9 mouse cellular contexts compared by ENCODE assay signal in genomic region chr9:44085276-44085675, GRCm38 (mm10). TPM values are rescaled to one million over a fixed set of nuclear protein-coding genes. Genes with fewer than 3 reads are reported as not detected.
DNase-seq lines count a peak whose midpoint lies in the region; ATAC-seq and TF ChIP-seq lines count a peak whose summit lies in the region.
"Had no signal": no experiment of that assay in that cellular context is flagged by ENCODE, and none has a peak within 500 bp of the region (broad histone marks: within the 10 kb centered on the region; RNA-seq: fewer than 3 reads in every experiment).

No protein-coding gene starts in this region.

- H3K4me2 ChIP-seq in heart, embryonic 12.5 days: peak overlapping the region; percentile 96
- peak overlapping the region; percentile 95 for H3K4me2 ChIP-seq in heart, embryonic 16.5 days (ENCODE audit: low read depth, low read length)
- peak overlapping the region; percentile 99 for H3K4me2 ChIP-seq in midbrain, embryonic 11.5 days

- WGBS in heart, embryonic 12.5 days: 4% methylated on average over 10 of the region's 10 CpGs
- 6% methylated on average over 10 of the region's 10 CpGs for WGBS in heart, embryonic 16.5 days
- 3% methylated on average over 10 of the region's 10 CpGs for WGBS in midbrain, embryonic 11.5 days

- CTCF ChIA-PET in Patski (lab: Charles Lee): no interaction called here

- H3K9me3 ChIP-seq in heart, embryonic 12.5 days (replicated peaks): no peaks in the 10 kb centered on the region
- no peaks in the 10 kb centered on the region for H3K9me3 ChIP-seq in heart, embryonic 16.5 days (replicated peaks; ENCODE audit: control insufficient read depth, low read length)
- no peaks in the 10 kb centered on the region for H3K9me3 ChIP-seq in midbrain, embryonic 11.5 days (ENCODE audit: control insufficient read depth, low read length)

- H3K36me3 ChIP-seq in heart, embryonic 12.5 days: peaks cover 8% of the 10 kb centered on the region
- peaks cover 4% of the 10 kb centered on the region; the same call in 1 of the 2 replicates for H3K36me3 ChIP-seq in heart, embryonic 16.5 days (ENCODE audit: control insufficient read depth, insufficient read depth)
- no peaks in the 10 kb centered on the region for H3K36me3 ChIP-seq in midbrain, embryonic 11.5 days (ENCODE audit: control insufficient read depth, insufficient read depth, low read length)

- POLR2A ChIA-PET in Patski (lab: Charles Lee): no interaction called here

- intact Hi-C loops in heart, postnatal 14 days (cut with DNase I): no loop called here

- peak overlapping the region; percentile 88 for H3K27ac ChIP-seq in heart, embryonic 12.5 days (ENCODE audit: poor library complexity, severe bottlenecking)
- peak overlapping the region; percentile 98 for H3K27ac ChIP-seq in heart, embryonic 16.5 days (ENCODE audit: low read length)
- H3K27ac ChIP-seq in midbrain, embryonic 11.5 days (ENCODE audit: low read depth, low read length): no peak overlapping the region

- H3K27me3 ChIP-seq in heart, embryonic 12.5 days (replicated peaks): peaks cover 11% of the 10 kb centered on the region; the same call in 1 of the 2 replicates
- H3K27me3 ChIP-seq in Patski: no peaks in the 10 kb centered on the region
- no peaks in the 10 kb centered on the region for H3K27me3 ChIP-seq in heart, embryonic 16.5 days (ENCODE audit: control insufficient read depth, insufficient read depth, low read length)
- peaks cover 32% of the 10 kb centered on the region for H3K27me3 ChIP-seq in midbrain, embryonic 11.5 days (ENCODE audit: control insufficient read depth, insufficient read depth, low read length)

- H3K4me3 ChIP-seq in heart, embryonic 12.5 days: peak overlapping the region; percentile 73
- peak overlapping the region; percentile 77 for H3K4me3 ChIP-seq in heart, embryonic 16.5 days (ENCODE audit: low read length)
- peak overlapping the region; percentile 47 for H3K4me3 ChIP-seq in midbrain, embryonic 11.5 days (ENCODE audit: low read depth, low read length)

- H3K4me1 ChIP-seq in heart, embryonic 12.5 days (replicated peaks): peaks cover 87% of the 10 kb centered on the region
- H3K4me1 ChIP-seq in heart, embryonic 16.5 days (ENCODE audit: control insufficient read depth, insufficient read depth, low read length): peaks cover 56% of the 10 kb centered on the region
- peaks cover 20% of the 10 kb centered on the region for H3K4me1 ChIP-seq in midbrain, embryonic 11.5 days (ENCODE audit: control insufficient read depth, insufficient read depth, low read length)

- no peak for TF ChIP-seq CTCF in Patski (IDR thresholded peaks at IDR 0.05)

- DNase-seq in heart, postnatal 14 days: no peak
- DNase-seq in Patski (ENCODE audit: low read depth, low spot score): no peak
- DNase-seq in midbrain, embryonic 11.5 days (ENCODE audit: low spot score, missing footprints): no peak
- no peak for DNase-seq in ovary, postnatal 36 days (ENCODE audit: low spot score)
- DNase-seq in embryo, embryonic 11 days: no peak
- no peak for DNase-seq in frontal cortex, postnatal 25 days (ENCODE audit: low spot score in 2 of 2)

- in situ Hi-C loops in Patski (cut with MboI; ENCODE audit: low pct_unique_long_range_greater_than_20kb): no loop called here

- ATAC-seq in heart, embryonic 12.5 days (ENCODE audit: insufficient number of reproducible peaks, low FRiP score): no peak
- peak; percentile 21 for ATAC-seq in Patski
- ATAC-seq in heart, embryonic 16.5 days (replicated peaks; ENCODE audit: extremely low read depth, insufficient read depth, low FRiP score): no peak
- ATAC-seq in midbrain, embryonic 11.5 days (ENCODE audit: low FRiP score): no peak; the same call in 1 of the 2 replicates

- peak overlapping the region; percentile 93 for H3K9ac ChIP-seq in heart, embryonic 12.5 days
- H3K9ac ChIP-seq in heart, embryonic 16.5 days (ENCODE audit: low read length): peak overlapping the region; percentile 91
- peak overlapping the region; percentile 73 for H3K9ac ChIP-seq in midbrain, embryonic 11.5 days (ENCODE audit: low read length)

RNA-seq across cellular contexts. Expression of gene Mfrp, which starts 16.3 kb away (rescaled TPM):
- polyA plus RNA-seq in heart, embryonic 12.5 days (2016; fragmentation: Nextera tagmentation; extraction: Ambion mirVana): not detected in 2 replicates
- not detected for total RNA-seq in heart, postnatal 14 days (2021)
- 0.12 TPM for polyA plus RNA-seq in Patski (2021)
- 0.12 TPM in 1 of 2 replicates, not detected in the other for polyA plus RNA-seq in heart, embryonic 16.5 days (2015; fragmentation: Nextera tagmentation; extraction: Ambion mirVana)
- polyA plus RNA-seq in midbrain, embryonic 11.5 days (2014; fragmentation: Nextera tagmentation; extraction: Ambion mirVana): not detected in 2 replicates
- polyA plus RNA-seq: large intestine, adult 2 months had no signal

RNA-seq across cellular contexts. Expression of gene Usp2, which starts 18.5 kb away (rescaled TPM):
- 51.7 and 62.5 TPM in 2 replicates for polyA plus RNA-seq in heart, embryonic 12.5 days (2016; fragmentation: Nextera tagmentation; extraction: Ambion mirVana)
- total RNA-seq in heart, postnatal 14 days (2021): 100 to 1,000 TPM; 149 to 157 TPM
- polyA plus RNA-seq in Patski (2021): 1.7 TPM
- polyA plus RNA-seq in heart, embryonic 16.5 days (2015; fragmentation: Nextera tagmentation; extraction: Ambion mirVana): 77.5 and 89.6 TPM in 2 replicates
- polyA plus RNA-seq in midbrain, embryonic 11.5 days (2014; fragmentation: Nextera tagmentation; extraction: Ambion mirVana): 7.3 and 9.7 TPM in 2 replicates

RNA-seq across cellular contexts. Expression of gene C1qtnf5, which starts 21.8 kb away (rescaled TPM):
- polyA plus RNA-seq in heart, embryonic 12.5 days (2016; fragmentation: Nextera tagmentation; extraction: Ambion mirVana): 0.67 and 1.1 TPM in 2 replicates
- 10 to 100 TPM; 15.2 to 19.5 TPM for total RNA-seq in heart, postnatal 14 days (2021)
- polyA plus RNA-seq in Patski (2021): 0.15 TPM
- polyA plus RNA-seq in heart, embryonic 16.5 days (2015; fragmentation: Nextera tagmentation; extraction: Ambion mirVana): 3.5 and 4.2 TPM in 2 replicates
- 0.85 and 0.99 TPM in 2 replicates for polyA plus RNA-seq in midbrain, embryonic 11.5 days (2014; fragmentation: Nextera tagmentation; extraction: Ambion mirVana)

RNA-seq across cellular contexts. Expression of gene Gm49380, which starts 28.0 kb away (rescaled TPM):
- 0.20 TPM in 1 of 2 replicates, not detected in the other for polyA plus RNA-seq in heart, embryonic 12.5 days (2016; fragmentation: Nextera tagmentation; extraction: Ambion mirVana)
- under 1 TPM in 1 of 2 experiments, not detected in 1; 0.12 TPM for total RNA-seq in heart, postnatal 14 days (2021)
- 0.08 TPM for polyA plus RNA-seq in Patski (2021)
- polyA plus RNA-seq in heart, embryonic 16.5 days (2015; fragmentation: Nextera tagmentation; extraction: Ambion mirVana): 0.07 and 0.20 TPM in 2 replicates
- polyA plus RNA-seq in midbrain, embryonic 11.5 days (2014; fragmentation: Nextera tagmentation; extraction: Ambion mirVana): 0.23 and 0.36 TPM in 2 replicates
- polyA plus RNA-seq: large intestine, adult 2 months had no signal

RNA-seq across cellular contexts. Expression of gene Rnf26, which starts 28.0 kb away (rescaled TPM):
- polyA plus RNA-seq in heart, embryonic 12.5 days (2016; fragmentation: Nextera tagmentation; extraction: Ambion mirVana): 48.4 and 51.3 TPM in 2 replicates
- 10 to 100 TPM; 10.1 to 11.3 TPM for total RNA-seq in heart, postnatal 14 days (2021)
- polyA plus RNA-seq in Patski (2021): 38.4 TPM
- 31.7 and 36.6 TPM in 2 replicates for polyA plus RNA-seq in heart, embryonic 16.5 days (2015; fragmentation: Nextera tagmentation; extraction: Ambion mirVana)
- 49.5 and 56.4 TPM in 2 replicates for polyA plus RNA-seq in midbrain, embryonic 11.5 days (2014; fragmentation: Nextera tagmentation; extraction: Ambion mirVana)
